Mouse (Mus musculus) cerebellum, adult 2 months (tissue): ENCODE data around the gene Gk5.

Experiments
- CTCF ChIP-seq: fragments of 200-500 bp; IDR thresholded peaks from 2 replicates; pipeline ENCODE4 v1.5.1; 2011; ENCODE audit warnings: low read depth, mild to moderate bottlenecking, control low read depth, low read length, moderate library complexity, borderline replicate concordance; ENCODE audit not compliant: insufficient read depth
- POLR2A ChIP-seq: fragments of 200-500 bp; IDR thresholded peaks from 2 replicates; pipeline ENCODE4 v1.6.1; 2011; ENCODE audit warnings: low read length, control low read depth, borderline replicate concordance; ENCODE audit not compliant: insufficient read depth

DNA sequence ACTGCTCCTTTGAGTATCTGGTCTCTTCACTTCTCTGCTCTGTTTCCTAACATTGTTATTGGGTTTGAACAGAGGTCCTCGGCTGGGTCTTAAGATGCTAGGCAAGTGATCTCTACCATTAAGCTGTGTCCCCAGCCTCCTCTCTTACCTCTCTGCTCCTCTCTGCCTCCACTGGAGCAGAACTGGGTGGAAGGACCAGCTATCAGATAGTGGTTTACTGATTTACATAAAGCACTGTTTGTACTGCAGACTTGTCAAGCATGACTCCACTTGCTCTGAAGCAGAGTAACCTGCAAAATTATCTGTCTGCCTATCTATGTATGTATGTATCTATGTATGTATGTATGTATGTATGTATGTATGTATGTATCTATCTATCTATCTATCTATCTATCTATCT, 25.9 kb upstream of the Gk5 start:
- TF ChIP-seq POLR2A (no peak), CTCF (no peak)
